In genomic region chr5:37874784-37875281, GRCm38 (mm10) we compare ENCODE assay signal across 11 mouse cellular contexts. TPM values are rescaled to one million over a fixed set of nuclear protein-coding genes. Genes with fewer than 3 reads are reported as not detected.
DNase-seq lines count a peak whose midpoint lies in the region; ATAC-seq and TF ChIP-seq lines count a peak whose summit lies in the region.
"Had no signal": no experiment of that assay in that cellular context is flagged by ENCODE, and none has a peak within 500 bp of the region (broad histone marks: within the 10 kb centered on the region; RNA-seq: fewer than 3 reads in every experiment).

No protein-coding gene starts in this region.

- WGBS in heart, embryonic 12.5 days = 64% methylated on average over 6 of the region's 6 CpGs
- 72% methylated on average over 6 of the region's 6 CpGs for WGBS in kidney, postnatal 0 days
- 47% methylated on average over 6 of the region's 6 CpGs for WGBS in forebrain, embryonic 16.5 days

- no peaks in the 10 kb centered on the region; the same call in none of the 2 replicates for H3K27me3 ChIP-seq in heart, embryonic 12.5 days (replicated peaks)
- H3K27me3 ChIP-seq in kidney, postnatal 0 days (ENCODE audit: insufficient read depth, low read length) = no peaks in the 10 kb centered on the region
- H3K27me3 ChIP-seq in forebrain, embryonic 16.5 days (replicated peaks; ENCODE audit: control insufficient read depth, insufficient read depth, low read length) = peaks cover 8% of the 10 kb centered on the region

- no peak overlapping the region for H3K9ac ChIP-seq in heart, embryonic 12.5 days
- H3K9ac ChIP-seq in kidney, postnatal 0 days (ENCODE audit: low read depth, low read length) = no peak overlapping the region
- H3K9ac ChIP-seq in forebrain, embryonic 16.5 days (replicated peaks; ENCODE audit: low read depth, low read length) = no peak overlapping the region
- H3K9ac ChIP-seq: midbrain, embryonic 12.5 days had no signal

- H3K4me1 ChIP-seq in heart, embryonic 12.5 days (replicated peaks) = no peaks in the 10 kb centered on the region
- no peaks in the 10 kb centered on the region for H3K4me1 ChIP-seq in kidney, postnatal 0 days (replicated peaks; ENCODE audit: insufficient read depth, low read length)
- H3K4me1 ChIP-seq in forebrain, embryonic 16.5 days (replicated peaks; ENCODE audit: control insufficient read depth, insufficient read depth, low read length) = 0 out of 2 replicates have a peak, but pooled peaks cover 2% of the 10 kb centered on the region
- H3K4me1 ChIP-seq: midbrain, embryonic 12.5 days had no signal

- H3K4me3 ChIP-seq in heart, embryonic 12.5 days = no peak overlapping the region
- no peak overlapping the region for H3K4me3 ChIP-seq in kidney, postnatal 0 days (replicated peaks; ENCODE audit: low read depth, low read length)
- H3K4me3 ChIP-seq in forebrain, embryonic 16.5 days (replicated peaks; ENCODE audit: low read length) = no peak overlapping the region
- H3K4me3 ChIP-seq: erythroblast, embryonic 14.5 days; midbrain, embryonic 12.5 days had no signal

- no peak overlapping the region for H3K4me2 ChIP-seq in heart, embryonic 12.5 days
- no peak overlapping the region for H3K4me2 ChIP-seq in kidney, postnatal 0 days (ENCODE audit: low read length)
- no peak overlapping the region for H3K4me2 ChIP-seq in forebrain, embryonic 16.5 days (ENCODE audit: low read length)
- H3K4me2 ChIP-seq: midbrain, embryonic 12.5 days had no signal

- no peaks in the 10 kb centered on the region for H3K9me3 ChIP-seq in heart, embryonic 12.5 days (replicated peaks)
- no peaks in the 10 kb centered on the region for H3K9me3 ChIP-seq in kidney, postnatal 0 days (replicated peaks; ENCODE audit: low read length)
- no peaks in the 10 kb centered on the region for H3K9me3 ChIP-seq in forebrain, embryonic 16.5 days (ENCODE audit: control insufficient read depth, low read length)
- H3K9me3 ChIP-seq: midbrain, embryonic 12.5 days had no signal

- no peak for TF ChIP-seq CTCF in kidney, postnatal 0 days (IDR thresholded peaks at IDR 0.05; ENCODE audit: low read depth)

- DNase-seq in heart, adult 8-10 months (ENCODE audit: low spot score) = peak; percentile 43
- DNase-seq in urinary bladder, postnatal 25 days (ENCODE audit: low spot score) = peak; percentile 15
- no peak for DNase-seq in urinary bladder, adult 2 months (ENCODE audit: low spot score)
- DNase-seq in kidney, postnatal 0 days (ENCODE audit: low spot score) = no peak
- DNase-seq in testis, postnatal 10 days (ENCODE audit: low spot score) = peak; percentile 45

- no peak for ATAC-seq in heart, embryonic 12.5 days (ENCODE audit: insufficient number of reproducible peaks, low FRiP score)
- ATAC-seq in kidney, postnatal 0 days (replicated peaks; ENCODE audit: low FRiP score, low read depth) = peak; percentile 66
- ATAC-seq in forebrain, embryonic 16.5 days = no peak
- no peak for ATAC-seq in activated CD4-positive, CD25-positive, alpha-beta regulatory T cell, adult 4 months

- H3K27ac ChIP-seq in heart, embryonic 12.5 days (ENCODE audit: poor library complexity, severe bottlenecking) = no peak overlapping the region
- no peak overlapping the region for H3K27ac ChIP-seq in kidney, postnatal 0 days
- H3K27ac ChIP-seq in forebrain, embryonic 16.5 days (ENCODE audit: low read length) = no peak overlapping the region
- H3K27ac ChIP-seq: midbrain, embryonic 12.5 days had no signal

- H3K36me3 ChIP-seq in heart, embryonic 12.5 days = no peaks in the 10 kb centered on the region
- H3K36me3 ChIP-seq in kidney, postnatal 0 days (ENCODE audit: insufficient read depth, low read length) = no peaks in the 10 kb centered on the region
- H3K36me3 ChIP-seq in forebrain, embryonic 16.5 days (ENCODE audit: control insufficient read depth, insufficient read depth) = no peaks in the 10 kb centered on the region
- H3K36me3 ChIP-seq: midbrain, embryonic 12.5 days had no signal

RNA-seq across cellular contexts. Expression of gene Msx1, which starts 50.5 kb away (rescaled TPM):
- 1 to 10 TPM; 3.0 to 3.8 (median 3.3) TPM for total RNA-seq in heart, adult 8-10 months (2022)
- polyA plus RNA-seq in heart, embryonic 12.5 days (2016; fragmentation: Nextera tagmentation; extraction: Ambion mirVana) = 20.4 and 20.6 TPM in 2 replicates
- 2.9 and 3.3 TPM in 2 replicates for polyA plus RNA-seq in urinary bladder, adult 2 months (2012; rRNA removed)
- polyA plus RNA-seq in kidney, postnatal 0 days (2015; fragmentation: Nextera tagmentation; extraction: Ambion mirVana) = 2.6 and 2.8 TPM in 2 replicates
- 11.4 and 16.8 TPM in 2 replicates for polyA plus RNA-seq in forebrain, embryonic 16.5 days (2015; fragmentation: Nextera tagmentation; extraction: Ambion mirVana)
- under 1 TPM in 1 of 2 experiments, not detected in 1; 0.22 TPM for polyA plus RNA-seq in activated CD4-positive, CD25-positive, alpha-beta regulatory T cell, adult 4 months (2017; shearing (Covaris generic))
- total RNA-seq: CH12.LX had no signal
- polyA plus RNA-seq: erythroblast, embryonic 14.5 days had no signal

Comparison
In these comparisons a context has a peak if more than half of its experiments do, and no peak if none do; other contexts are left out.
1. DNase-seq: peak in heart, adult 8-10 months (single experiment), urinary bladder, postnatal 25 days (single experiment) and testis, postnatal 10 days (single experiment); none in urinary bladder, adult 2 months (single experiment) and kidney, postnatal 0 days (single experiment).